Comparison of ENCODE assay signal across 9 mouse cellular contexts in genomic region chr1:152368311-152369088, GRCm38 (mm10). TPM values are rescaled to one million over a fixed set of nuclear protein-coding genes. Genes with fewer than 3 reads are reported as not detected.
DNase-seq lines count a peak whose midpoint lies in the region; ATAC-seq and TF ChIP-seq lines count a peak whose summit lies in the region.
"Had no signal": no experiment of that assay in that cellular context is flagged by ENCODE, and none has a peak within 500 bp of the region (broad histone marks: within the 10 kb centered on the region; RNA-seq: fewer than 3 reads in every experiment).

No protein-coding gene starts in this region.

- H3K4me1 ChIP-seq in liver, embryonic 14.5 days (replicated peaks; ENCODE audit: control insufficient read depth in 2 of 2, insufficient read depth in 2 of 2, low read length in 1 of 2): no peaks in the 10 kb centered on the region
- no peaks in the 10 kb centered on the region for H3K4me1 ChIP-seq in liver, embryonic 12.5 days

- H3K27me3 ChIP-seq in liver, embryonic 14.5 days (ENCODE audit: control insufficient read depth, insufficient read depth, low read length): no peaks in the 10 kb centered on the region
- no peaks in the 10 kb centered on the region for H3K27me3 ChIP-seq in liver, embryonic 12.5 days (replicated peaks)

- ATAC-seq in liver, embryonic 14.5 days (ENCODE audit: insufficient read depth): no peak
- ATAC-seq in liver, embryonic 12.5 days: no peak

- H3K4me3 ChIP-seq in liver, embryonic 14.5 days (ENCODE audit: insufficient read depth in 1 of 2, low read depth in 2 of 2, low read length in 2 of 2): no peak overlapping the region
- no peak overlapping the region for H3K4me3 ChIP-seq in liver, embryonic 12.5 days

- H3K36me3 ChIP-seq in liver, embryonic 14.5 days (replicated peaks; ENCODE audit: control insufficient read depth, insufficient read depth, low read depth): peaks cover 6% of the 10 kb centered on the region
- peaks cover 34% of the 10 kb centered on the region for H3K36me3 ChIP-seq in liver, embryonic 12.5 days

- TF ChIP-seq EP300 in liver, embryonic 14.5 days (IDR thresholded peaks at IDR 0.05; ENCODE audit: low read depth): no peak

- no peak overlapping the region for H3K27ac ChIP-seq in liver, embryonic 14.5 days
- no peak overlapping the region for H3K27ac ChIP-seq in liver, embryonic 12.5 days

- 0 out of 2 replicates have a peak, but pooled peaks have one; percentile 8 for TF ChIP-seq CTCF in liver, embryonic 14.5 days (IDR thresholded peaks at IDR 0.05; ENCODE audit: low read depth)

- H3K9me3 ChIP-seq in liver, embryonic 14.5 days (ENCODE audit: control insufficient read depth, low read length): no peaks in the 10 kb centered on the region
- H3K9me3 ChIP-seq in liver, embryonic 12.5 days (replicated peaks): no peaks in the 10 kb centered on the region

- no peak overlapping the region for H3K4me2 ChIP-seq in liver, embryonic 14.5 days (ENCODE audit: low read depth)
- H3K4me2 ChIP-seq in liver, embryonic 12.5 days: no peak overlapping the region

- no peak overlapping the region for H3K9ac ChIP-seq in liver, embryonic 14.5 days (replicated peaks)
- H3K9ac ChIP-seq in liver, embryonic 12.5 days: no peak overlapping the region

- peak; percentile 33 for DNase-seq in cerebellum, adult 11-12 months
- no peak for DNase-seq in cerebellum, adult 11 months
- no peak for DNase-seq in liver, embryonic 14.5 days (ENCODE audit: low read depth in 3 of 3, low spot score in 3 of 3)
- DNase-seq in heart, postnatal 10 days: peak; percentile 25 to 32
- peak; percentile 16 for DNase-seq in retina, postnatal 1 day
- no peak for DNase-seq in layer of hippocampus, postnatal 10 days (ENCODE audit: low spot score in 2 of 2)
- DNase-seq in T-cell, adult 2 months (ENCODE audit: low spot score): no peak

- intact Hi-C loops in heart, postnatal 10 days (cut with DNase I): loop anchor here (1.0 to 2.0 kb wide), 2 partner anchors 78 to 548 kb away; no protein-coding TSS in a partner anchor

- 70% methylated on average over 13 of the region's 13 CpGs for WGBS in liver, embryonic 14.5 days (ENCODE audit: insufficient replicate concordance)
- 64% methylated on average over 13 of the region's 13 CpGs for WGBS in liver, embryonic 12.5 days (ENCODE audit: insufficient replicate concordance)

RNA-seq across cellular contexts. Expression of gene Tsen15, which starts 18.0 kb away (rescaled TPM):
- 13.8 and 17.5 TPM in 2 replicates for polyA plus RNA-seq in liver, embryonic 14.5 days (2012; rRNA removed)
- polyA plus RNA-seq in liver, embryonic 14.5 days (2014; fragmentation: Nextera tagmentation; extraction: Ambion mirVana): 23.7 and 26.7 TPM in 2 replicates
- 45.0 and 46.5 TPM in 2 replicates for polyA plus RNA-seq in liver, embryonic 12.5 days (2016; fragmentation: Nextera tagmentation; extraction: Ambion mirVana)
- 10 to 100 TPM; 16.3 to 22.1 TPM for total RNA-seq in heart, postnatal 10 days (2021)
- 10 to 100 TPM; 26.0 to 28.9 TPM for total RNA-seq in layer of hippocampus, postnatal 10 days (2021)

RNA-seq across cellular contexts. Expression of gene Colgalt2, which starts 31.1 kb away (rescaled TPM):
- polyA plus RNA-seq in liver, embryonic 14.5 days (2012; rRNA removed): 0.21 and 0.24 TPM in 2 replicates
- 0.09 and 0.30 TPM in 2 replicates for polyA plus RNA-seq in liver, embryonic 14.5 days (2014; fragmentation: Nextera tagmentation; extraction: Ambion mirVana)
- 0.57 and 0.60 TPM in 2 replicates for polyA plus RNA-seq in liver, embryonic 12.5 days (2016; fragmentation: Nextera tagmentation; extraction: Ambion mirVana)
- total RNA-seq in heart, postnatal 10 days (2021): 1 to 10 TPM; 5.1 to 5.9 TPM
- 10 to 100 TPM in 1 of 2 experiments, 1 to 10 TPM in 1; 9.7 to 10.1 TPM for total RNA-seq in layer of hippocampus, postnatal 10 days (2021)
- total RNA-seq: neutrophil, adult 5-6 weeks had no signal

Comparison
In these comparisons a context has a peak if more than half of its experiments do, and no peak if none do; other contexts are left out.
1. DNase-seq: peak in cerebellum, adult 11-12 months (single experiment), heart, postnatal 10 days (2 of 2) and retina, postnatal 1 day (single experiment); none in cerebellum, adult 11 months (single experiment), liver, embryonic 14.5 days (0 of 3), layer of hippocampus, postnatal 10 days (0 of 2) and T-cell, adult 2 months (single experiment).